Mouse (Mus musculus): ENCODE measurements around the gene Cops9. TPM values are rescaled to one million over a fixed set of nuclear protein-coding genes. Genes with fewer than 3 reads are reported as not detected.

Gene Cops9
- polyA plus RNA-seq, 1 experiment: 280 TPM

GRCm38 (mm10) chr1:92632948-92633347 lies 8.8 kb downstream of the Cops9 start:
- WGBS: 65% methylated on average over 6 of the region's 6 CpGs
- Histone ChIP-seq H3K36me3 (ENCODE audit: control insufficient read depth, insufficient read depth, low read length) (no peaks in the 10 kb centered on the region), H3K27me3 (replicated peaks; ENCODE audit: control insufficient read depth, insufficient read depth, low read length) (no peaks in the 10 kb centered on the region), H3K4me3 (ENCODE audit: insufficient read depth, low read depth, low read length) (no peak overlapping the region), H3K27ac (ENCODE audit: insufficient read depth, low read depth, low read length) (no peak overlapping the region), H3K4me1 (ENCODE audit: control insufficient read depth, insufficient read depth, low read length) (no peaks in the 10 kb centered on the region)
- no peak for TF ChIP-seq POLR2A (IDR thresholded peaks at IDR 0.05; ENCODE audit: low read depth, low read length)
- TF ChIP-seq CTCF (conservative IDR thresholded peaks at IDR 0.05; ENCODE audit: insufficient read depth, insufficient read length, low read depth, low read length): no peak
- no peak for DNase-seq

DNA sequence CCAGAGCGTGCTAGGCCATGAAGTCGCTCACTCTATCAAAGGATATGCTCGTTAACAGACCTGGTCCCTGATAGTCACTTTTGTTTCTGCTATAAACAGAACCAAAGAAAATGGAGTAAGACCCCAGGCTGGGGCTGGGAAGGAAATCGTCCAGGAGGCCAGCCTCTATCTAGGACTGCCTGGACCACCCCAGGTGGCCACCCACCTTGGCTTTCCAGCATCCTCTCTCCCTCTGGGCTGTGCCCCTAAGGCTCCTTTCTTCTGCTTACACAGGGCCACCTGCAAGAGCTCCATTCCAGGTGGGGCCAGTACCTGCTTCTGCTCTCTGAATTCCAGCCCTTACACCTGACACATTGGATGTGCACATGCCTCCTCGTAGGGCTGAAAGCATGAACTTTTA lies 9.6 kb downstream of the Cops9 start:
- DNase-seq: no peak
- Histone ChIP-seq H3K27ac (ENCODE audit: insufficient read depth, low read depth, low read length) (no peak overlapping the region), H3K4me1 (ENCODE audit: control insufficient read depth, insufficient read depth, low read length) (no peaks in the 10 kb centered on the region), H3K36me3 (ENCODE audit: control insufficient read depth, insufficient read depth, low read length) (no peaks in the 10 kb centered on the region), H3K27me3 (replicated peaks; ENCODE audit: control insufficient read depth, insufficient read depth, low read length) (no peaks in the 10 kb centered on the region), H3K4me3 (ENCODE audit: insufficient read depth, low read depth, low read length) (no peak overlapping the region)
- 79% methylated on average over 5 of the region's 5 CpGs for WGBS
- TF ChIP-seq CTCF (conservative IDR thresholded peaks at IDR 0.05; ENCODE audit: insufficient read depth, insufficient read length, low read depth, low read length): no peak
- no peak for TF ChIP-seq POLR2A (IDR thresholded peaks at IDR 0.05; ENCODE audit: low read depth, low read length)

DNA sequence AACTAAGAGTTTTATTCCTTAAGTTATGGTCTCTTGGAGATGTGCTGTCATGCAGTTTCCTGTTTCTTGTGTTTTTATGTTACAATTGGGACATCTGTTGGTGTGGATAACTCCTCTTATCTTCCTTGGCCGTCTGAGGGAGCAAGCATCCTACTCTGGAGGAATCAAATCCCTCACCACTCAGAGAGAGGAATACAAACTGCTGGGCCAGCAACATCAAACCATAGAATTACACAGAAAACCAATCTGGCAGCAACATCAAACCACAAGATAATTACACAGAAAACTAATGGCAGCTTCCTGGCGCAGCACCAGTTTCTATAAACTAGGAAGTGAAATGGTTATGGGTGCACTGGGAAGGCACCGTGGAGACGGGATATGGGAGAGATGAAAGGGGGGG lies 13.6 kb downstream of the Cops9 start:
- Histone ChIP-seq H3K4me3 (ENCODE audit: insufficient read depth, low read depth, low read length) (no peak overlapping the region), H3K27me3 (replicated peaks; ENCODE audit: control insufficient read depth, insufficient read depth, low read length) (no peaks in the 10 kb centered on the region), H3K4me1 (ENCODE audit: control insufficient read depth, insufficient read depth, low read length) (no peaks in the 10 kb centered on the region), H3K36me3 (ENCODE audit: control insufficient read depth, insufficient read depth, low read length) (no peaks in the 10 kb centered on the region), H3K27ac (ENCODE audit: insufficient read depth, low read depth, low read length) (no peak overlapping the region)
- no peak for DNase-seq
- WGBS: 59% methylated on average over 4 of the region's 4 CpGs
- TF ChIP-seq POLR2A (IDR thresholded peaks at IDR 0.05; ENCODE audit: low read depth, low read length) (no peak), CTCF (conservative IDR thresholded peaks at IDR 0.05; ENCODE audit: insufficient read depth, insufficient read length, low read depth, low read length) (no peak)

DNA sequence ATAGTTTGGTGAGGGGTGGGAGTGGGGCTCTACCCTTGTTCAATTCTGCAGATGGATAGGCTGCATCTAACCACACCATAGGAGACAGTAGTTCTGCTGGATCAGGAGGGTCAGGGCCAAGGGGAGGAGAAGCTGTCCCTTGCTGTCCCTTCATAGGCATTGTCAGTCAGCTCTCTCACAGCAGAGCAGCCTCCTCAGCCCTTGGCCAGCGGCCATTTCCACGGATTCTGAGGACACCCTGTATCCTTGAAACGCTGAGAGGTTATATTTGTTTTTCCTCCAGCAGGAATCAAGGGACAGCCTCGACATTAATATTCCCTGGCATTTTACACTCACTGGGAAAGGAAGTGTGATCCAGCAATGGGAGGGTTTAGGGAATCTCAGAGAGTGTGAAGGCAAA lies 23.4 kb downstream of the Cops9 start:
- H3K27ac ChIP-seq (ENCODE audit: insufficient read depth, low read depth, low read length): no peak overlapping the region
- H3K36me3 ChIP-seq (ENCODE audit: control insufficient read depth, insufficient read depth, low read length): no peaks in the 10 kb centered on the region
- H3K4me3 ChIP-seq (ENCODE audit: insufficient read depth, low read depth, low read length): no peak overlapping the region
- TF ChIP-seq CTCF (conservative IDR thresholded peaks at IDR 0.05; ENCODE audit: insufficient read depth, insufficient read length, low read depth, low read length): no peak
- no peak for TF ChIP-seq POLR2A (IDR thresholded peaks at IDR 0.05; ENCODE audit: low read depth, low read length)
- no peaks in the 10 kb centered on the region for H3K4me1 ChIP-seq (ENCODE audit: control insufficient read depth, insufficient read depth, low read length)
- H3K27me3 ChIP-seq (replicated peaks; ENCODE audit: control insufficient read depth, insufficient read depth, low read length): no peaks in the 10 kb centered on the region
- WGBS: 37% methylated on average over 4 of the region's 4 CpGs
- DNase-seq: no peak

DNA sequence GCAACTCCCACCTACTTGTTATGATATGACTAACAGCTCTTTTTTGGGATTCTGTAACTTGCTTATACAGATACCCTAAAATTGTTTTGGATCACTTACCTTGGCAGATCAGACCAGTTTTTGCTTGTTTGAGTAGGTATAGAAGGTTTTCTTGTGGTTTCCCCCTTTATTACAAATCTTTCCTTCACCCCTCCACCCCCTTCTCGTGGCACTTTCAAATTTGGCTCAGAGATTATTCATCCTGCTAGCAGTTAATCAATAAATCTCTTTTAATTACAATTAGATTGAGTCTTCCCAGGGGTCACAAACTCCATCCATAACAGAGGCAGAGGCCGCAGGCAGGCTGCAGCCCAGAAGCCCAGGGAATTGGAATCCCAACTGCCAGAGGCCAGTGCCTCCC lies 24.3 kb downstream of the Cops9 start, which contains the start of gene Olfr12:
TSS of gene Olfr12 (plus strand) at position 301 of the 400 bp plus-strand sequence.
- H3K36me3 ChIP-seq (ENCODE audit: control insufficient read depth, insufficient read depth, low read length): no peaks in the 10 kb centered on the region
- TF ChIP-seq CTCF (conservative IDR thresholded peaks at IDR 0.05; ENCODE audit: insufficient read depth, insufficient read length, low read depth, low read length) (no peak), POLR2A (IDR thresholded peaks at IDR 0.05; ENCODE audit: low read depth, low read length) (no peak)

GRCm38 (mm10) chr1:92616046-92616445 lies 25.7 kb downstream of the Cops9 start:
- Histone ChIP-seq H3K4me1 (ENCODE audit: control insufficient read depth, insufficient read depth, low read length) (no peaks in the 10 kb centered on the region), H3K27ac (ENCODE audit: insufficient read depth, low read depth, low read length) (no peak overlapping the region), H3K36me3 (ENCODE audit: control insufficient read depth, insufficient read depth, low read length) (no peaks in the 10 kb centered on the region), H3K27me3 (replicated peaks; ENCODE audit: control insufficient read depth, insufficient read depth, low read length) (no peaks in the 10 kb centered on the region), H3K4me3 (ENCODE audit: insufficient read depth, low read depth, low read length) (no peak overlapping the region)
- no peak for DNase-seq
- 73% methylated on average over 1 of the region's 1 CpGs for WGBS
- TF ChIP-seq CTCF (conservative IDR thresholded peaks at IDR 0.05; ENCODE audit: insufficient read depth, insufficient read length, low read depth, low read length) (no peak), POLR2A (IDR thresholded peaks at IDR 0.05; ENCODE audit: low read depth, low read length) (no peak)

More for the DNA sequence above, 24.3 kb downstream of the Cops9 start, which contains the start of gene Olfr12:
- WGBS: 62% methylated on average over 2 of the region's 2 CpGs
- Histone ChIP-seq H3K27me3 (replicated peaks; ENCODE audit: control insufficient read depth, insufficient read depth, low read length) (no peaks in the 10 kb centered on the region), H3K27ac (ENCODE audit: insufficient read depth, low read depth, low read length) (no peak within 1 kb of the TSS), H3K4me1 (ENCODE audit: control insufficient read depth, insufficient read depth, low read length) (no peaks in the 10 kb centered on the region), H3K4me3 (ENCODE audit: insufficient read depth, low read depth, low read length) (no peak within 1 kb of the TSS)
- DNase-seq: no peak

GRCm38 (mm10) chr1:92614516-92614915 lies 27.3 kb downstream of the Cops9 start:
- Histone ChIP-seq H3K4me1 (ENCODE audit: control insufficient read depth, insufficient read depth, low read length) (no peaks in the 10 kb centered on the region), H3K27me3 (replicated peaks; ENCODE audit: control insufficient read depth, insufficient read depth, low read length) (no peaks in the 10 kb centered on the region), H3K36me3 (ENCODE audit: control insufficient read depth, insufficient read depth, low read length) (no peaks in the 10 kb centered on the region), H3K4me3 (ENCODE audit: insufficient read depth, low read depth, low read length) (no peak overlapping the region), H3K27ac (ENCODE audit: insufficient read depth, low read depth, low read length) (no peak overlapping the region)
- 2% methylated on average over 1 of the region's 1 CpGs for WGBS
- TF ChIP-seq CTCF (conservative IDR thresholded peaks at IDR 0.05; ENCODE audit: insufficient read depth, insufficient read length, low read depth, low read length): no peak; the same call in 1 of the 2 replicates
- no peak for TF ChIP-seq POLR2A (IDR thresholded peaks at IDR 0.05; ENCODE audit: low read depth, low read length)
- peak; percentile 26 for DNase-seq

Data from kidney, adult 2 months (tissue).